Mouse (Mus musculus) myocyte (in vitro differentiated cells): ENCODE data around the gene Ccdc33.

ENCODE experiments used
- CEBPB ChIP-seq: IDR thresholded peaks from 2 replicates; pipeline ENCODE4 v1.6.1; 2011; ENCODE audit warnings: mild to moderate bottlenecking, moderate library complexity; ENCODE audit not compliant: poor library complexity, insufficient read depth, severe bottlenecking
- E2F4 ChIP-seq: IDR thresholded peaks from one replicate; pipeline ENCODE4 v1.6.1; 2011; ENCODE audit warnings: mild to moderate bottlenecking, control low read depth, moderate library complexity; ENCODE audit not compliant: insufficient read depth
- MAX ChIP-seq: IDR thresholded peaks from one replicate; pipeline ENCODE4 v1.6.1; 2011; ENCODE audit warnings: low read depth, mild to moderate bottlenecking, control low read depth
- MYOG ChIP-seq, 3 experiments: IDR thresholded peaks; one replicate each; pipeline ENCODE4 v1.6.1; 2011; ENCODE audit warnings: control low read depth in 2 of 3, low read depth in 2 of 3, mild to moderate bottlenecking in 2 of 3; ENCODE audit not compliant: insufficient read length in 2 of 3, control insufficient read depth in 1 of 3, insufficient read depth in 1 of 3
- POLR2A ChIP-seq: IDR thresholded peaks from one replicate; pipeline ENCODE4 v1.6.1; 2011; ENCODE audit warnings: low read depth, mild to moderate bottlenecking, control low read depth, moderate library complexity; ENCODE audit not compliant: insufficient read length
- POLR2AphosphoS2 ChIP-seq: IDR thresholded peaks from one replicate; pipeline ENCODE4 v1.6.1; 2011; ENCODE audit warnings: low read depth, control low read depth; ENCODE audit not compliant: insufficient read length
- REST ChIP-seq: IDR thresholded peaks from one replicate; pipeline ENCODE4 v1.6.1; 2011; ENCODE audit warnings: mild to moderate bottlenecking, control low read depth, moderate library complexity; ENCODE audit not compliant: insufficient read depth, insufficient read length
- SRF ChIP-seq: IDR thresholded peaks from one replicate; pipeline ENCODE4 v1.6.1; 2011; ENCODE audit warnings: low read depth; ENCODE audit not compliant: control insufficient read depth, insufficient read length
- TCF12 ChIP-seq: IDR thresholded peaks from one replicate; pipeline ENCODE4 v1.6.1; 2011; ENCODE audit warnings: mild to moderate bottlenecking, control low read depth; ENCODE audit not compliant: poor library complexity, insufficient read depth, severe bottlenecking
- USF1 ChIP-seq: IDR thresholded peaks from one replicate; pipeline ENCODE4 v1.6.1; 2011; ENCODE audit warnings: low read depth, mild to moderate bottlenecking, control low read depth, moderate library complexity

DNA sequence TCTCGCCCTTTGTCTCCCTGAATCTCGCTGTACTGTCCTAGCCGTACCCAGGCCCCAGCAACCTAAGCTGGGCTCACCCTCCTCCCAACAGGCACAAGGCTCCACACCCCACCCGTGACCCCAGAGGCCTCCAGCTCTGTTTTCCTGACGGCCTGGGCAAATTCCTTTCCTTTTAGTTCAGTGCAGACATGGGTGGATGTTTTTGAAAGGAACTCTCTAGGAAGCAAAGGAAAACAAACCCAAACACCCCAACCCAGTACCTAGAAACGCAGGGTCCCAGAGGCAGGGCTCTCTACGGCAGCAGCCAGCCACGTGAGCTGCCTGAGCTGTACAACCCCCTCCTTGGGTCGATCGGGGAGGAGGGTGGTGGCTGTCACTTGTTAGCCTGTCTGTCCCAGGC, 76.2 kb downstream of the Ccdc33 start:
- no peak for TF ChIP-seq TCF12
- TF ChIP-seq POLR2A, result no peak
- no peak for TF ChIP-seq POLR2AphosphoS2
- no peak for TF ChIP-seq SRF
- no peak for TF ChIP-seq USF1
- TF ChIP-seq E2F4, result no peak
- TF ChIP-seq MYOG (IDR thresholded peaks at IDR 0.05; ENCODE audit: control insufficient read depth in 1 of 3, insufficient read depth in 1 of 3, insufficient read length in 2 of 3, low read depth in 2 of 3), result no peak
- TF ChIP-seq REST, result no peak
- TF ChIP-seq MAX, result no peak
- TF ChIP-seq CEBPB, result no peak
